Mouse (Mus musculus) heart, embryonic 12.5 days (tissue): ENCODE measurements around the gene Peak1. TPM values are rescaled to one million over a fixed set of nuclear protein-coding genes. Genes with fewer than 3 reads are reported as not detected.

Experiments
- ATAC-seq: fragments of 200-750 bp; cut with Nextera tagmentation; 2 replicates; pipeline ENCODE4 v1.8.0; 2017; ENCODE audit warnings: moderate TSS enrichment, moderate library complexity; ENCODE audit not compliant: insufficient number of reproducible peaks, low FRiP score
- H3K27ac ChIP-seq: fragments of 300-500 bp; sonication (generic); 2 replicates; pipeline ENCODE4 v1.5.1; 2016; ENCODE audit warnings: mild to moderate bottlenecking, moderate library complexity; ENCODE audit not compliant: poor library complexity, severe bottlenecking
- H3K27me3 ChIP-seq: fragments of 300-500 bp; sonication (generic); replicated peaks from 2 replicates; pipeline ENCODE4 v1.6.1; 2016; ENCODE audit warnings: mild to moderate bottlenecking, moderate library complexity
- H3K36me3 ChIP-seq: fragments of 300-500 bp; sonication (generic); 2 replicates; pipeline ENCODE4 v1.6.1; 2016; ENCODE audit warnings: mild to moderate bottlenecking, moderate library complexity
- H3K4me1 ChIP-seq: fragments of 300-500 bp; sonication (generic); replicated peaks from 2 replicates; pipeline ENCODE4 v1.6.1; 2016; ENCODE audit warnings: mild to moderate bottlenecking
- H3K4me2 ChIP-seq: fragments of 300-500 bp; sonication (generic); 2 replicates; pipeline ENCODE4 v1.6.1; 2016; ENCODE audit warnings: mild to moderate bottlenecking, moderate library complexity
- H3K4me3 ChIP-seq: fragments of 300-500 bp; sonication (generic); 2 replicates; pipeline ENCODE4 v1.5.1; 2016; ENCODE audit warnings: mild to moderate bottlenecking
- H3K9ac ChIP-seq: fragments of 300-500 bp; sonication (generic); 2 replicates; pipeline ENCODE4 v1.6.1; 2016; ENCODE audit warnings: mild to moderate bottlenecking, moderate library complexity
- H3K9me3 ChIP-seq: fragments of 300-500 bp; sonication (generic); replicated peaks from 2 replicates; pipeline ENCODE4 v1.6.1; 2016; ENCODE audit warnings: mild to moderate bottlenecking, moderate library complexity
- WGBS: fragments of 180-500 bp; shearing (Covaris S2); methylation state at CpG from one replicate; pipeline ENCODE4 v1.1.7; 2016; 5-methylcytosine and 5-hydroxymethylcytosine counted together
- polyA plus RNA-seq: library from polyadenylated mRNA; unstranded; fragments of >200 nt; fragmentation: Nextera tagmentation; extraction: Ambion mirVana; gene quantifications from 2 replicates; pipeline ENCODE4 v1.2.1, GENCODE M21; 2016

Peak1 gene
- polyA plus RNA-seq, 1 experiment from 2014 or later = 15.0 TPM

- Histone ChIP-seq H3K9me3 (no peaks in the 10 kb centered on the region), H3K4me2 (no peak overlapping the region), H3K4me3 (no peak overlapping the region), H3K9ac (no peak overlapping the region), H3K27ac (no peak overlapping the region), H3K36me3 (peaks cover 4% of the 10 kb centered on the region; the same call in 1 of the 2 replicates), H3K4me1 (peaks cover 6% of the 10 kb centered on the region), H3K27me3 (no peaks in the 10 kb centered on the region)
- no peak for ATAC-seq
- 52% methylated on average over 3 of the region's 3 CpGs for WGBS
Measured at GRCm38 (mm10) chr9:56359261-56359660, 58.6 kb downstream of the Peak1 start.

GRCm38 (mm10) chr9:56355186-56355585 is 62.7 kb downstream of the Peak1 start:
- Histone ChIP-seq H3K4me1 (peaks cover 6% of the 10 kb centered on the region), H3K27ac (no peak overlapping the region)

GRCm38 (mm10) chr9:56346321-56346720 is 71.5 kb downstream of the Peak1 start:
- 81% methylated on average over 6 of the region's 6 CpGs for WGBS
- H3K4me3 ChIP-seq = no peak overlapping the region
- peaks cover 5% of the 10 kb centered on the region; the same call in 1 of the 2 replicates for H3K36me3 ChIP-seq
- H3K9me3 ChIP-seq = no peaks in the 10 kb centered on the region
- H3K4me2 ChIP-seq = no peak overlapping the region
- no peak overlapping the region for H3K9ac ChIP-seq
- no peak for ATAC-seq
- H3K27ac ChIP-seq = peak overlapping the region; percentile 26; the same call in 1 of the 2 replicates
- peaks cover 25% of the 10 kb centered on the region for H3K4me1 ChIP-seq
- H3K27me3 ChIP-seq = no peaks in the 10 kb centered on the region

More at GRCm38 (mm10) chr9:56355186-56355585, 62.7 kb downstream of the Peak1 start:
- Histone ChIP-seq H3K36me3 (no peaks in the 10 kb centered on the region), H3K9ac (no peak overlapping the region), H3K4me2 (no peak overlapping the region), H3K4me3 (no peak overlapping the region), H3K27me3 (no peaks in the 10 kb centered on the region), H3K9me3 (no peaks in the 10 kb centered on the region)
- 89% methylated on average over 5 of the region's 5 CpGs for WGBS
- ATAC-seq = no peak

GRCm38 (mm10) chr9:56339426-56340195 is 78.3 kb downstream of the Peak1 start:
- H3K4me3 ChIP-seq = no peak overlapping the region
- no peak overlapping the region for H3K9ac ChIP-seq
- no peaks in the 10 kb centered on the region for H3K9me3 ChIP-seq
- H3K4me2 ChIP-seq = no peak overlapping the region
- peaks cover 8% of the 10 kb centered on the region; the same call in 1 of the 2 replicates for H3K4me1 ChIP-seq
- H3K27me3 ChIP-seq = no peaks in the 10 kb centered on the region
- 5% methylated on average over 1 of the region's 1 CpGs for WGBS
- no peak for ATAC-seq
- peak overlapping the region; percentile 81 for H3K27ac ChIP-seq
- no peaks in the 10 kb centered on the region for H3K36me3 ChIP-seq

- no peak overlapping the region for H3K4me3 ChIP-seq
- H3K27me3 ChIP-seq = no peaks in the 10 kb centered on the region
- H3K4me2 ChIP-seq = no peak overlapping the region
- H3K27ac ChIP-seq = no peak overlapping the region
- no peaks in the 10 kb centered on the region for H3K36me3 ChIP-seq
- no peaks in the 10 kb centered on the region for H3K9me3 ChIP-seq
- H3K9ac ChIP-seq = no peak overlapping the region
- H3K4me1 ChIP-seq = peaks cover 6% of the 10 kb centered on the region
- ATAC-seq = no peak
- WGBS = 84% methylated on average over 12 of the region's 12 CpGs
Measured at GRCm38 (mm10) chr9:56334363-56334762, 83.5 kb downstream of the Peak1 start.

- H3K4me1 ChIP-seq = peaks cover 2% of the 10 kb centered on the region; the same call in 1 of the 2 replicates
- H3K4me3 ChIP-seq = no peak overlapping the region
- ATAC-seq = no peak
- H3K9ac ChIP-seq = no peak overlapping the region
- H3K27me3 ChIP-seq = no peaks in the 10 kb centered on the region
- no peaks in the 10 kb centered on the region for H3K36me3 ChIP-seq
- no peak overlapping the region for H3K4me2 ChIP-seq
- no peak overlapping the region for H3K27ac ChIP-seq
- no peaks in the 10 kb centered on the region for H3K9me3 ChIP-seq
Measured at GRCm38 (mm10) chr9:56332774-56333173, 85.1 kb downstream of the Peak1 start.

- no peak overlapping the region for H3K4me3 ChIP-seq
- H3K36me3 ChIP-seq = no peaks in the 10 kb centered on the region
- H3K4me1 ChIP-seq = peaks cover 11% of the 10 kb centered on the region
- no peak for ATAC-seq
- H3K4me2 ChIP-seq = no peak overlapping the region
- H3K9ac ChIP-seq = no peak overlapping the region
- WGBS = 90% methylated on average over 8 of the region's 8 CpGs
- H3K27ac ChIP-seq = no peak overlapping the region
- no peaks in the 10 kb centered on the region for H3K9me3 ChIP-seq
- H3K27me3 ChIP-seq = no peaks in the 10 kb centered on the region
Measured at GRCm38 (mm10) chr9:56326511-56327005, 91.3 kb downstream of the Peak1 start.

- H3K4me2 ChIP-seq = no peak overlapping the region
- no peak for ATAC-seq
- H3K9ac ChIP-seq = no peak overlapping the region
- H3K27me3 ChIP-seq = no peaks in the 10 kb centered on the region
- H3K4me3 ChIP-seq = no peak overlapping the region
- H3K9me3 ChIP-seq = no peaks in the 10 kb centered on the region
- H3K36me3 ChIP-seq = no peaks in the 10 kb centered on the region
- peaks cover 9% of the 10 kb centered on the region for H3K4me1 ChIP-seq
- 84% methylated on average over 5 of the region's 5 CpGs for WGBS
- no peak overlapping the region for H3K27ac ChIP-seq
Measured at GRCm38 (mm10) chr9:56325725-56326124, 92.1 kb downstream of the Peak1 start.

GRCm38 (mm10) chr9:56324576-56325355 is 93.1 kb downstream of the Peak1 start:
- no peak for ATAC-seq
- no peaks in the 10 kb centered on the region for H3K36me3 ChIP-seq
- H3K9me3 ChIP-seq = no peaks in the 10 kb centered on the region
- 51% methylated on average over 16 of the region's 16 CpGs for WGBS
- H3K9ac ChIP-seq = no peak overlapping the region; the same call in 1 of the 2 replicates
- H3K4me2 ChIP-seq = peak overlapping the region; percentile 23; the same call in 1 of the 2 replicates
- H3K27ac ChIP-seq = peak overlapping the region; percentile 40
- H3K27me3 ChIP-seq = no peaks in the 10 kb centered on the region
- H3K4me1 ChIP-seq = peaks cover 9% of the 10 kb centered on the region
- no peak overlapping the region for H3K4me3 ChIP-seq

GRCm38 (mm10) chr9:56321291-56321690 is 96.6 kb downstream of the Peak1 start:
- no peak overlapping the region for H3K4me3 ChIP-seq
- ATAC-seq = no peak
- H3K9ac ChIP-seq = no peak overlapping the region
- H3K9me3 ChIP-seq = peaks cover 4% of the 10 kb centered on the region
- H3K4me2 ChIP-seq = no peak overlapping the region
- peaks cover 13% of the 10 kb centered on the region for H3K36me3 ChIP-seq
- no peak overlapping the region for H3K27ac ChIP-seq
- WGBS = 80% methylated on average over 2 of the region's 2 CpGs
- peaks cover 6% of the 10 kb centered on the region for H3K4me1 ChIP-seq
- no peaks in the 10 kb centered on the region for H3K27me3 ChIP-seq

- Histone ChIP-seq H3K36me3 (peaks cover 13% of the 10 kb centered on the region), H3K9ac (no peak overlapping the region), H3K27ac (no peak overlapping the region), H3K4me3 (no peak overlapping the region), H3K27me3 (no peaks in the 10 kb centered on the region), H3K4me2 (no peak overlapping the region), H3K4me1 (peaks cover 3% of the 10 kb centered on the region; the same call in 1 of the 2 replicates), H3K9me3 (peaks cover 4% of the 10 kb centered on the region)
- ATAC-seq = no peak
- WGBS = 83% methylated on average over 3 of the region's 3 CpGs
Measured at GRCm38 (mm10) chr9:56314326-56314725, 103.5 kb downstream of the Peak1 start.
